ENCODE assay signal across 8 mouse cellular contexts in the genomic region with DNA sequence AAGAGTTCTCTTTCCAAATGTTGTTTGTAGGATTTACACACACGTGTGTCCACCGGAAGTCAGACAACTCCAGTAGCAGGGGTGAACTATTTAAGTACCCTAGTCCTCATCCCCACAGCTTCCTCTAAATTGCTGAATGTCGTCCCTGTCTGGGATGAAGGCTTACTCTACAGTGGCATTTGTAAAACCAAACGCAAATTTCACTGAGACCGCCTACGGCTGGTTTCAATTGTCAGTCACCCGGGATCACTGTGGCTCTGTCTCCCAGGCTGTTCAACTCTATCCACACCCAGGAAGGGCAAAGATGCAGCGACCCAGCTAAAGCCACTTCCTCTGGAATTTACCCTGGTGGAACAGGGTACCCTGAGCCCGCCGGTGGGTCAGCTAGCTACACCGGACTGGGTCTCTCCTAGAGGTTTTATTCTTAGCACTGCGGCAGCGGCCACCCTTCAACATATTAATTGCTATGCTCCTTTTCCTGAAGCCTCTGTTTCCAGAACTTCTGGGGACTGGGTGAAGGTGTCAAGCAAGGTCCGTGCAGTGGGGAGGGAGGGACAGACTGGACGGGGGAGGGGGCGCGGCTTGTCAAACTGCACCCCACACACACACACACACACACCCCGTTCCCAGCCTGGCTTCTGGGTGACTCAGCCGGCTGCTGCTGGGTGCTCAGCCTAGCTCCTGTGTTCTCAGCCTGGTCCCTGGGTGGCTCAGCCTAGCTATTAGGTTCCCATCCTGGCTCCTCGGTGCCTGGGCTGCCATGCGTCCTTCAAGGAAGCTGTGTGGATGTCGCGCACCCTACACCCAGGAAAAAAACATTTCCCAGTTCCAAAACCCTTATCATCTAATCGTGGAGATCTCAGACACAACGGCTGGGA. TPM values are rescaled to one million over a fixed set of nuclear protein-coding genes. Genes with fewer than 3 reads are reported as not detected.
A peak's percentile ranks its signal among the peaks of the same experiment; 100 is the strongest.
DNase-seq lines count a peak whose midpoint lies in the region; ATAC-seq lines count a peak whose summit lies in the region.

No protein-coding gene starts in this region.

- peak overlapping the region; percentile 56 for H3K4me3 ChIP-seq in heart, embryonic 11.5 days (ENCODE audit: low read depth, low read length)
- H3K4me3 ChIP-seq in forebrain, embryonic 10.5 days, result peak overlapping the region; percentile 70
- H3K4me3 ChIP-seq in liver, embryonic 12.5 days, result peak overlapping the region; percentile 47; the same call in 1 of the 2 replicates
- H3K4me3 ChIP-seq in neural tube, embryonic 11.5 days (ENCODE audit: low read depth, low read length), result peak overlapping the region; percentile 60

- peak overlapping the region; percentile 97 for H3K4me2 ChIP-seq in heart, embryonic 11.5 days
- peak overlapping the region; percentile 74 for H3K4me2 ChIP-seq in liver, embryonic 12.5 days
- peak overlapping the region; percentile 98 for H3K4me2 ChIP-seq in neural tube, embryonic 11.5 days (ENCODE audit: low read depth)

- no peaks in the 10 kb centered on the region for H3K9me3 ChIP-seq in heart, embryonic 11.5 days (replicated peaks; ENCODE audit: control insufficient read depth, low read length)
- no peaks in the 10 kb centered on the region for H3K9me3 ChIP-seq in forebrain, embryonic 10.5 days
- H3K9me3 ChIP-seq in liver, embryonic 12.5 days (replicated peaks), result no peaks in the 10 kb centered on the region
- no peaks in the 10 kb centered on the region for H3K9me3 ChIP-seq in neural tube, embryonic 11.5 days (ENCODE audit: control insufficient read depth, low read length)

- H3K27me3 ChIP-seq in heart, embryonic 11.5 days (ENCODE audit: control insufficient read depth, insufficient read depth, low read length), result peaks cover 20% of the 10 kb centered on the region
- peaks cover 76% of the 10 kb centered on the region for H3K27me3 ChIP-seq in forebrain, embryonic 10.5 days (ENCODE audit: poor library complexity, severe bottlenecking)
- H3K27me3 ChIP-seq in liver, embryonic 12.5 days (replicated peaks), result peaks cover 60% of the 10 kb centered on the region
- peaks cover 16% of the 10 kb centered on the region; the same call in 1 of the 2 replicates for H3K27me3 ChIP-seq in neural tube, embryonic 11.5 days (ENCODE audit: control insufficient read depth, insufficient read depth, low read length)

- WGBS in heart, embryonic 11.5 days (ENCODE audit: insufficient replicate concordance), result 6% methylated on average over 23 of the region's 25 CpGs
- 5% methylated on average over 25 of the region's 25 CpGs for WGBS in forebrain, embryonic 10.5 days
- 6% methylated on average over 25 of the region's 25 CpGs for WGBS in liver, embryonic 12.5 days (ENCODE audit: insufficient replicate concordance)
- 5% methylated on average over 21 of the region's 25 CpGs for WGBS in neural tube, embryonic 11.5 days

- H3K9ac ChIP-seq in heart, embryonic 11.5 days (ENCODE audit: low read depth, low read length), result no peak overlapping the region
- no peak overlapping the region for H3K9ac ChIP-seq in liver, embryonic 12.5 days
- H3K9ac ChIP-seq in neural tube, embryonic 11.5 days (ENCODE audit: low read length), result peak overlapping the region; percentile 74

- ATAC-seq in heart, embryonic 11.5 days (replicated peaks; ENCODE audit: insufficient number of reproducible peaks, low FRiP score, low TSS enrichment), result peak; percentile 39; the same call in 1 of the 2 replicates
- no peak for ATAC-seq in liver, embryonic 12.5 days
- ATAC-seq in neural tube, embryonic 11.5 days (ENCODE audit: insufficient read depth, low FRiP score, low TSS enrichment), result peak; percentile 43

- H3K36me3 ChIP-seq in heart, embryonic 11.5 days (ENCODE audit: control insufficient read depth, insufficient read depth, low read length), result no peaks in the 10 kb centered on the region
- no peaks in the 10 kb centered on the region for H3K36me3 ChIP-seq in forebrain, embryonic 10.5 days (replicated peaks)
- no peaks in the 10 kb centered on the region for H3K36me3 ChIP-seq in liver, embryonic 12.5 days
- no peaks in the 10 kb centered on the region for H3K36me3 ChIP-seq in neural tube, embryonic 11.5 days (ENCODE audit: control insufficient read depth, insufficient read depth, low read length)

- H3K4me1 ChIP-seq in heart, embryonic 11.5 days (ENCODE audit: control insufficient read depth, insufficient read depth, low read length), result no peaks in the 10 kb centered on the region; the same call in 1 of the 2 replicates
- H3K4me1 ChIP-seq in forebrain, embryonic 10.5 days, result peaks cover 35% of the 10 kb centered on the region
- H3K4me1 ChIP-seq in liver, embryonic 12.5 days, result peaks cover 6% of the 10 kb centered on the region; the same call in 1 of the 2 replicates
- H3K4me1 ChIP-seq in neural tube, embryonic 11.5 days (ENCODE audit: control insufficient read depth, insufficient read depth, low read length), result no peaks in the 10 kb centered on the region

- DNase-seq in heart, adult 8-10 months (ENCODE audit: low spot score), result no peak
- DNase-seq in adrenal gland, postnatal 14 days, result peak; percentile 53
- peak; percentile 36 for DNase-seq in forebrain, embryonic 10.5 days (ENCODE audit: extremely low spot score, low spot score)
- peak; percentile 30 for DNase-seq in induced T-regulatory cell, adult 2 months (ENCODE audit: low read depth)
- DNase-seq in neural tube, embryonic 11.5 days (ENCODE audit: low spot score), result peak; percentile 32
- DNase-seq in gastrocnemius, postnatal 25 days, result no peak

- H3K27ac ChIP-seq in heart, embryonic 11.5 days (ENCODE audit: low read depth, low read length), result no peak overlapping the region
- H3K27ac ChIP-seq in forebrain, embryonic 10.5 days, result peak overlapping the region; percentile 86
- no peak overlapping the region for H3K27ac ChIP-seq in liver, embryonic 12.5 days
- H3K27ac ChIP-seq in neural tube, embryonic 11.5 days (ENCODE audit: low read depth, low read length), result no peak overlapping the region

RNA-seq across cellular contexts. Expression of gene Nebl, which starts 1.3 kb away (rescaled TPM):
- 403 and 457 TPM in 2 replicates for polyA plus RNA-seq in heart, embryonic 11.5 days (2014; fragmentation: Nextera tagmentation; extraction: Ambion mirVana)
- total RNA-seq in heart, adult 8-10 months (2022), result 100 to 1,000 TPM; 292 to 343 (median 327) TPM
- 7.3 and 10.5 TPM in 2 replicates for total RNA-seq in adrenal gland, postnatal 14 days (2021)
- polyA plus RNA-seq in forebrain, embryonic 10.5 days (2016; fragmentation: Nextera tagmentation; extraction: Ambion mirVana), result 3.6 and 5.1 TPM in 2 replicates
- polyA plus RNA-seq in liver, embryonic 12.5 days (2016; fragmentation: Nextera tagmentation; extraction: Ambion mirVana), result 0.41 and 0.49 TPM in 2 replicates
- 8.4 and 8.8 TPM in 2 replicates for polyA plus RNA-seq in neural tube, embryonic 11.5 days (2014; fragmentation: Nextera tagmentation; extraction: Ambion mirVana)
- under 1 TPM; 0.91 to 0.95 TPM for total RNA-seq in gastrocnemius, postnatal 25 days (2021)

Comparison
In these comparisons a context has a peak if more than half of its experiments do, and no peak if none do; other contexts are left out.
1. DNase-seq: peak in adrenal gland, postnatal 14 days (single experiment), forebrain, embryonic 10.5 days (single experiment), induced T-regulatory cell, adult 2 months (single experiment) and neural tube, embryonic 11.5 days (single experiment); none in heart, adult 8-10 months (single experiment) and gastrocnemius, postnatal 25 days (single experiment).
2. RNA of gene Nebl, which starts 1.3 kb away (polyA plus RNA-seq): 403 to 457 TPM in heart, embryonic 11.5 days; 8.4 to 8.8 TPM in neural tube, embryonic 11.5 days, 3.6 to 5.1 TPM in forebrain, embryonic 10.5 days and 0.41 to 0.49 TPM in liver, embryonic 12.5 days; every median in the first group is over 10 times any median in the second.
3. Peak in every context shown above with its lines, with median percentiles within 50 percentile points of each other: H3K4me2 ChIP-seq and H3K4me3 ChIP-seq.